Mouse (Mus musculus) cerebral cortex, adult 2 months (tissue): Measurements from ENCODE around the gene Cacna2d1.

ENCODE experiments used
- WGBS: fragments of 180-500 bp; shearing (Covaris S2); methylation state at CpG from one replicate; pipeline ENCODE4 v1.1.7; 2018; 5-methylcytosine and 5-hydroxymethylcytosine counted together

Cacna2d1 gene

DNA sequence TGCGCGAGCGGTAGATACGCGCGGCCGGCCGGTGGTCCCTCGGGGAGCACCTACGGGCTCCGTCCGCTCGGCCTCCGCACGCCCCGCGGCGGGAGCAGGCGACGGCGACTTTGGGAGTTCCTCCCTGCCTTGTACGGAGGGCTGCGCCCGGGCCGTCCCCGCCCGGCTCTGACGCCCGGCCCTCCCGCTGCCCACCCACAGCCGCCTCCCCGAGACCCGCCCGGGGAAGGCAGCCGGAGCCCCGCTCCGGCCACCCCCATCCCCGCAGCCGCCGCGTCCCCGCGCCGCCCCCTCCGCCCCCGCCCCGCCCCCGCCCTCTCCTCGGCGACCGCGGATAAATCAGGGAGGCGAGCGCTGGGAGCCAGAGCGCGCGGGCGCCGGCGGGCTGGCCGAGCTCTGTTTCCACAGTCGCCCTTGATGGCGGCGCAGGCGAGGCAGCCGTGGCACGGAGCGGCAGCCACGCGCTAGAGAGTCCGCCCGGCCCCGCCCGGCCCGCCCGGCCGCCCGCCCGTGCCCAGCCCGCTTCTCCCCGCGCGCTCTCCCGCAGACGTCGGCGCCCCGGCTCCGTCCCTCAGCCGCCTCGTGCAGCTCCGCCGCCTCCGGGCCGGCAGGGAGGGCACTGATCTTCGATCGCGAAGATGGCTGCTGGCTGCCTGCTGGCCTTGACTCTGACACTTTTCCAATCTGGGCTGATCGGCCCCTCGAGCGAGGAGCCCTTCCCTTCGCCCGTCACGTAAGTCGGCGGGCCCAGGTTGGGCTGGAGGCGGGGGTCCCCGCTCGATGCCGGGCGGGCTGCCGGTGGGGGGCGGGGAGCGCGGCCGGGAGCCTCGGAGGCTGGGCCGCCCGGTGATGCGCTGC, at the start of gene Cacna2d1:
TSS of gene Cacna2d1 (plus strand) at position 316 of the 858 bp plus-strand sequence.
- WGBS: under 1% methylated on average over 104 of the region's 120 CpGs

DNA sequence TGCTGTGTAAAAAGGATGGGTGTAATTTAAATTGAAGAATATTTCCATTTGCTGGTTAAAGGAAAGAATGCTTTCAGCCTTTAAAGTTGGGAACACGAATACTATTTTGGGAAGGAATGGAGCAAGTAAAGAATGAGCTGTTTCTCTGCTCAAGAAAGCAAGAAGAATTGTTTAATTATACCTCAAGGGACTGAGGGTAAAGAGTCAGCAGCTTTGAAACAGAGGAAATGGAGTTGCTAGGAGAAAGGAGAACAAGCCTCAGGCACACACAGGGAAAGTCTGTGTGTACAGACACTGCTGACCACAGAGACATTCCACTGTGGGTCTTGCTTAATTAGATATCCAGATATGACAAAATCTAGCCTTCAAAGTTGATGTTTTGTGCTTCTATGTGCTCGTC, 39.4 kb upstream of the Cacna2d1 start:
- 51% methylated on average over 2 of the region's 2 CpGs for WGBS

DNA sequence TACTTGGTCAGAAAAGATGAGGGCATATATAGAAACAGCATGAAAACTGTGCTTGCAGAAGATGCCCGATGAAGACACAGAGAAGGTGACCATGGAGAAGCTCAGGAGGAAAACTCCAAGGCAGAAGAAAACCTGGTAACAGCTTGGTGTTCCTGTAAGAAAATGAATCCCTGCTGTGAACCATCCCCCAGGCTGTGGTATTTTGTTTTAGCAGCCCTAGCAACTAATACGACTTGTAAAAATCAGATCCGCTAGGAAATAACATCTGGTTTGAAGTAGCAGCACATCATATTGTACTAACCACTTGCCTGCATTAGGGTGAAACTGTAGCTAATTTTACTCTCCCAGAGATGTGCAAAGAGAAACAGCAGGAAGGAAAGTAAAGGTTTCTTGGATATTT, 37.8 kb upstream of the Cacna2d1 start:
- WGBS: 83% methylated on average over 3 of the region's 3 CpGs

DNA sequence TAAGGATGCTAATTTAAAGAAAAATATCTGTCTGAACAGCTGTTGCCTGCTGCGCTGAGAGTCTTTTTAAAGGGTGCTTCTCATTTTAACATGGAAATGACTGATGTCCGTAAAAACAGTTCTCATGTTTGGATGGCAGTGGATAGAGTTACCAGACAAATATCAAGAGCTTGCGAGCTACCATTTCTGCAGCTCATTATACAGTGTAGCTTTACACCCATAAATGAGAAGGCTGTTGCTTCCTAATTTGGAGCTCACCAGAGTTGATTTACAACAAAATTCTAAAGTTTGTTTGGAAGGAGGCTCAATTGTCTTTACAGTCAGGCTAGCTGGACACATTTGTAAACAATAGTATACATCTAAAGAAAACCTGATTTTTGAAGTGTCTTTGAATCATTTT, 28.0 kb upstream of the Cacna2d1 start:
- 58% methylated on average over 3 of the region's 3 CpGs for WGBS

DNA sequence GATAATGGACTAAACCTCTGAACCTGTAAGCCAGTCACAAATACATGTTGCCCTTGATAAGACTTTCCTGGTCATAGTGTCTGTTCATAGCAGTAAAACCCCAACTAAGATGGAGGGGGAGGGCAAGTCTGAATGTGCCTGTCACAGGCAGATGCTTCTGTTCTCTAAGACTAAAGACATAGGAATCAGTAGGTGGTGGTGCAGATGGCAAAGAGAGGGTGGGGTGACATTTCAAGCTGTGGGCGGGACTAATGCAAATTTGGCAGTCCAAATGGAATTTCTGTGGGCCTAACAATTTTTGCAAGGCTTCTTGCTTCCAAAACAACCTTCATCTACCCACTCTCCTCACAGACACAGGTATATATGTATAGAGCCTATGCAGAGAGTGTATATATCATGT, 19.6 kb upstream of the Cacna2d1 start:
- WGBS: 38% methylated on average over 1 of the region's 1 CpGs

GRCm38 (mm10) chr5:15928506-15928905, 6.0 kb upstream of the Cacna2d1 start:
- 65% methylated on average over 6 of the region's 6 CpGs for WGBS

DNA sequence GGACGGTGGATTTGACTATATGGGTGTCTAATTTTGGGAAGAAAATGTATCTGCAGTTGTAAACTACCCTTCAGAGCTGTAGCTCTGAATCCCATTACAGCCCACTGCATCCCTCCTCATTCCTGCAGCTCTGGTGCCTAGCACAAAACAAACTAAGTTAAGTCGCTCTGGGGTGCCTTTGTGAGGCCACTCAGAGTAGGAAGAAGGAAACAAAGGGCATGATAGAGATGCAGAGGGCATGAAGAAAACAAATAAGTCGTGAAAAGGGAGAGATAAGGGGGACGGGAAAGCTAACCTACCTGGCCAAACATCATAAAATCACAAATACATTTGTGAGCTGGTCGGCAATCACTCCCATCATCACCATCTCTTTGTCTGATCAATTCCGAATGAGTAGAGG, 1.5 kb upstream of the Cacna2d1 start:
- WGBS: 41% methylated on average over 6 of the region's 6 CpGs

DNA sequence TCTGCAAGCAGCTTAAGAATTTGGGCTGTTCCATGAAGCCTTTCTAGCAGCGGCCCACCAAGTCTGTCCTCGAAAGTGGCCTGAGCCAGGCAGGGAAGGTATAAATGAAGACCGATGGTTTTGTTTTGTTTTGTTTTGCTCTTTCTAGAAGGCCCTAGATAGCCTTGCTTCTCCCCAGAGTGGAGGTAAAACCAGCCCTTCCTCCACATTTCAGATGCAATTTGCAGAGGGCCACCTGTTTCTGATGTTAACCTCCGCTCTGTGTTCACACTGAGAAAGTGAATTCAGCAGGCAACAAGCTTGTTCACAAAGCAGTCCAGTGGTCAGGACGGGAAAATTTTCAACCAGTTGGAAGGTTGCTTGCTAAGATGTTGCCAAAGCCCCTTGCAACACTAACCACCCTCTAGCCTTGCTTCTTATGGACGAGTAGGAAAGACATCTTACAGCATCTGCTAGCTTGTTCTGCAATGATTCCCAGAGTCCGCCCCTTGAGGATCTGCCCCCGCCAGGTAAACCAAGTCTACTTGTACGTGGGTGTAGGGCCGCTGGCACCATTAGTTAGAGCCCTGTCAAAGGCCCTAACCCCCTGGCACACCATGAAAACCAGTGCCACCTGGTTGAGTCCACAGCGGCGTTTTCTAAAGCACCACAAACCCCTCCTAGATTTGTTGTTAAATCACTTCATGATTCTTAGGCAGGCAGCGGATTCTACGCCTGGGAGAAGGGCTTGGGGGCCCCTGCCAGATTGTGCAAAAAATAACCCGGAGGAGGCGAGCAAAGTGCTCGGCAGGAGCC, 713 bp upstream of the Cacna2d1 start:
- 12% methylated on average over 17 of the region's 17 CpGs for WGBS

DNA sequence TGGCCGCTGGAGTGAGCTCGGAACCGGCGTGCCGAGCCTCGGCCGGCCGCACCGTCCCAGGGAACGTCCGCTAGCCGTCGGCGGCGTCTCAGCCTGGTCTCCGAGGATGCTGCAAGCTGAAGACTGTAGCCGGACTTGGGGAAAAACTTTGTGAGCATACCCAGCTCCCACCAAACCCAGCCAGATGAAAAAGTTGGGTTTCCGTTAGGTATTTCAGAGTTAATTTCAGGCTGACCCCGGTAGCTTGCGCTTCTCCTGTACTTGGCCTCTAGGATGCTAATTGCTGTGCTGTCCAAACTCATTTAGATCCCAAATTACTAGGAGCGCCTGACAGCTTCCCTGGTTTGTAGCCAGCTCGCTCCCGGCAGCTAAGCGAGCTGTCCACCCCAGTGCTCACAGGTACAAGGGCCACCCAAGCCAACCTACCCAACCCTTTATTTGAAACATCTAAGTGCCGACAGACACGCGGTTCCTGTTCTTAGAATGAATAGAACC, 790 bp downstream of the Cacna2d1 start:
- 2% methylated on average over 27 of the region's 27 CpGs for WGBS

DNA sequence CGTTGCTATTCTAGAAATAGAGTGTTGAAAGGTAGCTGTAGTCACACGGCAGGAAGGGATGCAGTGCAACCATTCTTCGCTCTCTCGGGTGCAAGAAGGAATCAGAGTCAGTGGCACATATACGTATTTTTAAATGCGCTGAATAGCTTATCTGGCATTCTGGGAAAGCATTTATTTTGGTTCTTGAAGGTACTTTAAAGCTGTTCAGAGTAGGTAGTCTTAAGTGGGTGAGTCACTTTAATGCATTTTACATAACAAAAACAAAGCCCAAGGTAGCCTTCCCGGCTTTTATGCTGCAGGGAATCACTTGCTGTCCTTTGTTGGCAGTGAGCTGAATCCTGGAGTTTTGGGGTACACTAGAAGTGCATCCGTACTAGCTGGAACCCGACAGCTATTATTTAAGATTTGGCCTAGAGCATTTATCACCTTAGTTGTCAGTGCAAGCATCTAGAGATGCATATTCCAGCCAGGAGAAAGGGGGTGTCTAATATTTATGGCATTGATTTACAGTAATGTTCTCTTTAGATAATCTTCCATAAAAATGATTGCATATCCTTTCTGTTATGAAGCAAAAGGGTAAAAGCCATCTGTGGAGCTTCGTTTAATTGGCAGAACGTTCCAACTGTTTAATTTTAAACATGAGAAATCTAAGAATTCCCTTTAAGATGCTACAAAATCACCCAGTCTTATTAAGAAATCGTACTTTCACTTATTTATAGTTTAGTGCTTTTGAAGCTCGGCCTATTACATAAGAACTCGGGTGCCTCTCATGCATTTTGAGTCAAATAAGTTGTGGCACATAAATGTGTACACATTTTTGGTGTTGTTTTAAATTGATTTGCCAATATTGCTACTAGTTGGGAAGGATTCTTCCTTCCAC, 1.6 kb downstream of the Cacna2d1 start:
- 33% methylated on average over 14 of the region's 14 CpGs for whole genome bisulfite sequencing

DNA sequence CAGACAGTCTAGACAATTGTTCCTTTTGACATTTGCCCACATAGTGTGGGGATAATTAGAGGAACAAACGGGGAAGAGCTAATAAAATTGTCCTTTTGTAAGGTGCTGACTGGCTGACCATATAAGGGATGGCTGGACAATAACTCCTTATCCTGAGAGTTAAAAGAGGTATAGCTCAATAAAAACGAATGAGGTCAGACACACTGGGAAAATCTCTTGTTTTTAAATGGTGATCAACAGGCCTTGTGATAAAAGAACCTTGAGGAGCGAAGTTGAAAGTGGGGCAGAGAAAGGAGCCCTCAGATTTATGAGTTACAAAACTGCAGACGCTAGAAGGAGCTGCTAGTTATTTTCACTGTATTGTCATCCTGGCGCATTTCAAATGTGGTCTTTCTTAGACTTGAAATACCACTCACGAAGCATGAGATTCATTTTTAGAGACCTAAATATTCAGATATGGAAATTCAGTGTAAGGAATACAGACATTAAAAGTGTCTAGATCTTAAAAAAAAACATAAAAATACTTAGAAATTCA, 6.8 kb downstream of the Cacna2d1 start:
- 35% methylated on average over 6 of the region's 6 CpGs for WGBS

- WGBS: 81% methylated on average over 4 of the region's 4 CpGs
Observed at GRCm38 (mm10) chr5:15942051-15942450, 7.6 kb downstream of the Cacna2d1 start.

- 75% methylated on average over 6 of the region's 6 CpGs for WGBS
Observed at GRCm38 (mm10) chr5:15948290-15949037, 14.0 kb downstream of the Cacna2d1 start.

- 78% methylated on average over 1 of the region's 1 CpGs for WGBS
Observed at GRCm38 (mm10) chr5:15959760-15960159, 25.3 kb downstream of the Cacna2d1 start.

- WGBS: 56% methylated on average over 2 of the region's 2 CpGs
Observed at GRCm38 (mm10) chr5:15961866-15962265, 27.4 kb downstream of the Cacna2d1 start.

- 86% methylated on average over 4 of the region's 4 CpGs for WGBS
Observed at GRCm38 (mm10) chr5:15971821-15972220, 37.3 kb downstream of the Cacna2d1 start.

DNA sequence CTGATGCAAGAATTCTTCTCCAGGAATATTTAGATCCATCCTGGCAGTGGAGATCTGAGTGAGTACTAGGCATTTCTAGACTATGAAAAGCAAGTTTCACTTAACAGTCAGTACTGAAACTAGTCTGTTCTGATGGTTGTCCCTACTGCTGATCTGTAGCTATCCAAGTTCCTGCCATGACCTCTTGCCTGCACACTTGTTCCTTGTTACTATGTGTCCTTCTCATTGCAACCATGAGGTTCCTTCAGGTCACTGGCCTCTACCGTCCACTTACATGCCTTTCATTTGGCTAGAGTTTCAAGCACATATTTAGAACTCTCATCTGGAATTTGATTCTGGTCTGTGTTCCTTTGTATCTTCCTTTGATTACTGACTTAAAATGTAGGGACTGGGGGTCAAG, 37.9 kb downstream of the Cacna2d1 start:
- WGBS: 65% methylated on average over 1 of the region's 1 CpGs

DNA sequence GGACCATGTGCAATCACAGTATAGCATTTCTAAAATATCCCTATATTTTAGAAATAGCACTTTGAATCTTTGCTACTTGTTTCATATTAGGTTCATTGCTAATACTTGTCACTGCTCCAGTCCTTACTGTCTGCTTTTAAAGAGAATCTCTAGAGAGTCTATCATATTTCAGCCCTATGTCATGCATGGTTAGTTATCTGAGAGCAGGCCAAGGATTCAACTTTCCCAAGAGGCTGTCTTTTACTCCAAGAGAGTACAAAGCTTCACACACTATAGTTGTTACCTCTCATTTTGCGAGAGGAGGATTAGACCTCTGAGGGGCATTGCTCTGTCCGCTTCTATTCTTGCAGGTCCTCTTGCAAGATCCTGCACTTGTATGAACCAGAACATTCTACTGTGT, 44.7 kb downstream of the Cacna2d1 start:
- WGBS: 87% methylated on average over 2 of the region's 2 CpGs

GRCm38 (mm10) chr5:15982573-15982972, 48.1 kb downstream of the Cacna2d1 start:
- WGBS: 54% methylated on average over 4 of the region's 4 CpGs

GRCm38 (mm10) chr5:15983354-15983753, 48.9 kb downstream of the Cacna2d1 start:
- WGBS: 54% methylated on average over 5 of the region's 5 CpGs
